Comparison of ENCODE assay signal across 32 mouse cellular contexts in the genomic region with DNA sequence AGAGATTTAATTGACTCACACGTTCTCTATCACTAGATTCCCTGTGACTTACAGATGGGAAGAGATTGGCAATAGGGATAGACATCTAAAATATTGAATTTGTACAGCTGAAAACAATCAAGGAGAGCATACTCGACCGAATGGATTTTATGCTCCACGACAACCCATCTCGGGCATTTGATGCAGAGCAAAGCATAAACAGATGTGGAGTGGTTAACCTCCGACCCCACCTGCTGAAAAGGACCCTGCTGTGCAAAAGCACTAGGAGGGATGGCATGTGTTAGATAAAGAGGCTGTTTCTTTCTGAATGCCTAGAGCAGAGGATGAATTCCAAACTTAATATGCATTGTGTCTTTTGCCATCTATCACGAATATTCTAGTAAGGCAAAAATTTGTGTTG. TPM values are rescaled to one million over a fixed set of nuclear protein-coding genes. Genes with fewer than 3 reads are reported as not detected.
DNase-seq lines count a peak whose midpoint lies in the region; ATAC-seq lines count a peak whose summit lies in the region.
"Had no signal": no experiment of that assay in that cellular context is flagged by ENCODE, and none has a peak within 500 bp of the region (broad histone marks: within the 10 kb centered on the region; RNA-seq: fewer than 3 reads in every experiment).

No protein-coding gene starts in this region.

- H3K9ac ChIP-seq in hindbrain, embryonic 14.5 days, result no peak overlapping the region
- H3K9ac ChIP-seq: forebrain, embryonic 12.5 days; kidney, embryonic 15.5 days; limb, embryonic 15.5 days; liver, embryonic 13.5 days had no signal

- H3K4me2 ChIP-seq in hindbrain, embryonic 14.5 days (replicated peaks), result no peak overlapping the region
- H3K4me2 ChIP-seq: forebrain, embryonic 12.5 days; kidney, embryonic 15.5 days; limb, embryonic 15.5 days; liver, embryonic 13.5 days had no signal

- ATAC-seq in hindbrain, embryonic 14.5 days (ENCODE audit: low FRiP score), result no peak
- ATAC-seq in CD4-positive, CD25-positive, alpha-beta regulatory T cell, adult 4 months, result no peak
- ATAC-seq: intestine, postnatal 0 days had no signal

- WGBS in hindbrain, embryonic 10.5 days, result 19% methylated on average over 7 of the region's 7 CpGs
- 26% methylated on average over 7 of the region's 7 CpGs for WGBS in hindbrain, embryonic 14.5 days

- H3K27me3 ChIP-seq in hindbrain, embryonic 10.5 days (ENCODE audit: insufficient read depth, poor library complexity, severe bottlenecking), result no peaks in the 10 kb centered on the region
- H3K27me3 ChIP-seq in hindbrain, embryonic 14.5 days (ENCODE audit: control insufficient read depth, insufficient read depth, low read length), result no peaks in the 10 kb centered on the region
- H3K27me3 ChIP-seq: forebrain, embryonic 12.5 days; kidney, embryonic 15.5 days; limb, embryonic 15.5 days; liver, embryonic 13.5 days had no signal

- no peaks in the 10 kb centered on the region for H3K9me3 ChIP-seq in hindbrain, embryonic 10.5 days
- no peaks in the 10 kb centered on the region for H3K9me3 ChIP-seq in hindbrain, embryonic 14.5 days (ENCODE audit: control insufficient read depth, low read length)
- H3K9me3 ChIP-seq: forebrain, embryonic 12.5 days; heart, embryonic 10.5 days; kidney, embryonic 15.5 days; limb, embryonic 15.5 days; liver, embryonic 13.5 days had no signal

- H3K36me3 ChIP-seq in hindbrain, embryonic 10.5 days, result no peaks in the 10 kb centered on the region
- H3K36me3 ChIP-seq in hindbrain, embryonic 14.5 days (replicated peaks; ENCODE audit: control insufficient read depth, insufficient read depth), result no peaks in the 10 kb centered on the region
- H3K36me3 ChIP-seq: forebrain, embryonic 12.5 days; heart, embryonic 10.5 days; kidney, embryonic 15.5 days; limb, embryonic 15.5 days; liver, embryonic 13.5 days had no signal

- peak; percentile 52 for DNase-seq in hindbrain, embryonic 10.5 days (ENCODE audit: low spot score)
- DNase-seq in hindbrain, embryonic 14.5 days (ENCODE audit: low spot score), result no peak
- DNase-seq in R1 (ENCODE audit: low read depth, low spot score), result peak; percentile 19
- peak; percentile 51 for DNase-seq in embryo, embryonic 9.5 days (ENCODE audit: extremely low spot score)
- DNase-seq in mesoderm, embryonic 11.5 days (ENCODE audit: low read depth, low spot score), result peak; percentile 79
- no peak for DNase-seq in layer of hippocampus, adult 18-20 months (ENCODE audit: low spot score in 2 of 2)
- DNase-seq: adrenal gland, postnatal 25 days; cerebellum, adult 18-20 months; cerebellum, postnatal 10 days; gastrocnemius, postnatal 14 days; heart, adult 11 months; kidney, postnatal 25 days; liver, embryonic 13.5 days; lung, adult 18-20 months; lung, postnatal 10 days; midbrain, embryonic 14.5 days; right cerebral cortex, adult 18-20 months; thymus, adult 2 months; thymus, postnatal 36 days had no signal

- no peak overlapping the region for H3K4me3 ChIP-seq in hindbrain, embryonic 10.5 days
- H3K4me3 ChIP-seq in hindbrain, embryonic 14.5 days (replicated peaks; ENCODE audit: low read length), result no peak overlapping the region
- H3K4me3 ChIP-seq: erythroblast, embryonic 14.5 days; forebrain, embryonic 12.5 days; heart, embryonic 10.5 days; kidney, embryonic 15.5 days; layer of hippocampus, adult 2 months; limb, embryonic 15.5 days; liver, embryonic 13.5 days had no signal

- H3K27ac ChIP-seq in hindbrain, embryonic 10.5 days, result no peak overlapping the region
- H3K27ac ChIP-seq in hindbrain, embryonic 14.5 days, result no peak overlapping the region
- H3K27ac ChIP-seq: forebrain, embryonic 12.5 days; heart, embryonic 10.5 days; kidney, embryonic 15.5 days; layer of hippocampus, adult 2 months; limb, embryonic 15.5 days; liver, embryonic 13.5 days; macrophage had no signal

- peaks cover 6% of the 10 kb centered on the region; the same call in 1 of the 2 replicates for H3K4me1 ChIP-seq in hindbrain, embryonic 10.5 days (replicated peaks)
- no peaks in the 10 kb centered on the region for H3K4me1 ChIP-seq in hindbrain, embryonic 14.5 days (replicated peaks; ENCODE audit: control insufficient read depth, insufficient read depth, low read length)
- H3K4me1 ChIP-seq: forebrain, embryonic 12.5 days; heart, embryonic 10.5 days; kidney, embryonic 15.5 days; limb, embryonic 15.5 days; liver, embryonic 13.5 days had no signal

RNA-seq across cellular contexts. Expression of a gene that starts 23.8 kb away (rescaled TPM):
- 5.8 and 7.8 TPM in 2 replicates for polyA plus RNA-seq in hindbrain, embryonic 10.5 days (2016; fragmentation: Nextera tagmentation; extraction: Ambion mirVana)
- polyA plus RNA-seq in hindbrain, embryonic 14.5 days (2014; fragmentation: Nextera tagmentation; extraction: Ambion mirVana), result 3.6 and 3.8 TPM in 2 replicates
- total RNA-seq in layer of hippocampus, adult 18-20 months (2021), result under 1 TPM; 0.08 to 0.20 TPM
- under 1 TPM in 1 of 2 experiments, not detected in 1; 0.09 TPM for polyA plus RNA-seq in CD4-positive, CD25-positive, alpha-beta regulatory T cell, adult 4 months (2017; shearing (Covaris generic))
- total RNA-seq: adrenal gland, postnatal 25 days; common myeloid progenitor, adult 5-6 weeks; hematopoietic stem cell, adult 5-6 weeks; megakaryocyte-erythroid progenitor cell, adult 5-6 weeks; monocyte, adult 5-6 weeks had no signal
- polyA plus RNA-seq: erythroblast, embryonic 14.5 days; macrophage had no signal

Comparison
In these comparisons a context has a peak if more than half of its experiments do, and no peak if none do; other contexts are left out.
1. DNase-seq: peak in hindbrain, embryonic 10.5 days (single experiment), R1 (single experiment), embryo, embryonic 9.5 days (single experiment) and mesoderm, embryonic 11.5 days (single experiment); none in hindbrain, embryonic 14.5 days (single experiment) and layer of hippocampus, adult 18-20 months (0 of 2).